Mouse (Mus musculus) mouse trophoblast stem cell (cell line): ENCODE measurements around the gene Ttll13.

ENCODE experiments used
- in situ Hi-C, 2 experiments: fragments of 300-500 bp; cut with MseI, MboI; formaldehyde crosslinking; loops; 2 replicates in 1 of 2; 3 replicates in 1 of 2; pipeline ENCODE4 v1.15.1; 2025

The Ttll13 gene

GRCm38 (mm10) chr7:80267764-80268163 lies 21.6 kb downstream of the Ttll13 start:
- in situ Hi-C loops, result no loop called here

GRCm38 (mm10) chr7:80268897-80269750 lies 22.9 kb downstream of the Ttll13 start, which contains the start of gene Vps33b:
Gene Vps33b, plus strand, starts transcription at chr7:80269649.
- in situ Hi-C loops, result no loop called here

GRCm38 (mm10) chr7:80269751-80270255 lies 23.6 kb downstream of the Ttll13 start:
- in situ Hi-C loops, result no loop called here

DNA sequence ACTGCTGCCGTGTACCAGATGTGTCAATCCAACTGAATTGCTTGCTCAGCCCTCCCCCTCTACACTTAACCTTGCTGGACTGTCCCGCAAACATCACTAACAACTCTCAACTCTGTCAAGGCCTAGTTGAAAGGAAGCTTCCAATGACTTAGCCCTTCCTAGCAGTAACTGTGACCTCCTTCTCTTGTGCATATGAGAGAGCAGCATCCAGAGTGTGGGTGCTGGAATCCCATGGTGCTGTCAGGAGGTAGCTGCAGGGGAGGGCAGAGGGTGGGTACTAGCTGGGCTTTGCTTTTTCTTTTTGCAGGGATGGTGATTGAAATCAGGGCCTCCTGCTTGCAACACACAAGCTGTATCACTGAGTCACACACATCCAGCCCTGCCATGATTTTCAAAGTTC lies 27.3 kb downstream of the Ttll13 start:
- in situ Hi-C loops, result no loop called here

DNA sequence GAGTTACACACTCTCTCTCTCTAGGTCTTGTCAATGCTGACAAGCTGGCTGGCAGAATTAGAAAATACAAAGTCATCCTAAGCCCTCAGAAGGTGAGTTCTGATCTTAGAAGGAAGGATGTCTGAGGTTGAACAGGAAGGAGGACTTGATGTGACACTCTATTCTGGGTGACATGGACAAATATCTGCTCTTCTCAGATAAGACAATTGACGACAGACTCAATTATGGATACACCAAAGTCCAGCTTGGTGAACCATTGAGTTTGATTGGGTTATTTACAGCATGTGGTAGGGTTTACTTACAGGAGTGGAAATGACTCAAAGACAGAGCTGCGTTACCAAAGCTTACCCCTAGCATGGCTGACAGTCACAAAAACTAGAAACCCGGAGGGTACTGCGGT lies 30.2 kb downstream of the Ttll13 start:
- in situ Hi-C loops, result no loop called here

DNA sequence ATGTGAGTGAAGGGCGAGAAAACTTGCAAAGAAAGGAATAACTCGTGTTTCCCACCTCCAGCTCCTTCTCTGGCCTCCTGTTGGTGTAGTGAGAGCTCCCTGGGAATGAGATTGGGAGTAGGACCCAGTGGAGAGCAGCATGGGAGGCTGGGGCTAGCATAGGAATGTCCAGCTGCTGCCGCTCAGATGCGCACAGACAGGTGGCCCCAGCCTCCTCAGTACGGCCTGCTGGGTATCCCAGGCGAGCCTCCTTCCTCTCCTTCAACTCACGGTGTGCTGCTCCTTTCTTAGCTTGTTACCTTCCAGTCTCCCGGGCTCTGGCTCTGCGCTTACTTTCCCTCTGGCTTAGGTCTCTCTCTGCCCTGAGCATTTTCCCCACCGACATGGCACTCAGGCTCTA lies 33.9 kb downstream of the Ttll13 start:
- in situ Hi-C loops, result no loop called here

DNA sequence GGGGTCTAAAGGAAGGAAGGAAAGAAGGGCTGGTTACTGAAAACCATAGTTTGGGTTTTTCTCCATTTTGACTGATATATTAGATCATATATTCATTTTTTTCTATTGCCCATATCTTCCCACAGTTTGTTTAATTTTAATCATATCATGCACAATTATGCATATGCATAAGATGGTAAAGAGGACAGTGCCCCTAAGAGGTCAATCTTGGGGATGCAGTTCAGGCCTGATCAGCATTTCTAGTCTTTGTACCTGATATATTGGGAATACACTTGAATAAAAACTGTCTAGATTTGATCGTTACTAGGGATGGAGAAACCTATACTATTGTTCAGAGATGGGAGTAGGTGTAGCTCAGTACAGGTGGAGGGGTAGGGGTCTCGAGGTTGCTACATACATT lies 34.8 kb downstream of the Ttll13 start:
- in situ Hi-C loops, result no loop called here

GRCm38 (mm10) chr7:80281646-80282045 lies 35.5 kb downstream of the Ttll13 start:
- in situ Hi-C loops, result no loop called here

- in situ Hi-C loops, result no loop called here
Observed at GRCm38 (mm10) chr7:80283226-80283918, 37.2 kb downstream of the Ttll13 start.

DNA sequence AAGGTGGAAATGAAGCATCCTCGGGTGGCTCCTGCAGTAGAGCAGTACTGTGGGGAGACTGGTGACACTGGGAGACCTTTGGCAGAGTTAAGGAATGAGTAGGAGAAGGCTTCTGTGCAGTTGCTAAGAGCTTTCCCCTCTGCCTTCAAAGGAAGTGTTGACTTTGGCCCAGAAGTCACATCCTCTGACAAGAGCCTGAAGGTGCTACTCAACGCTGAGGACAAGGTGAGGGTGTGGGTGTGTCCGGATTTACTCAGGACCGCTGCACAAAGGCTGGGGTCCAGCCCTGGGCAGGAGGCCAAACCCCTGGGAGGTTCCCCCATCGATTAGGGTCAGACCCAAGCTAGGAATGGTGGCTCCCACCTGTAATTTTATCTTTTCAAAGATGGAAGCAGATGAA lies 38.2 kb downstream of the Ttll13 start:
- in situ Hi-C loops, result no loop called here

GRCm38 (mm10) chr7:80285725-80286124 lies 39.5 kb downstream of the Ttll13 start:
- in situ Hi-C loops, result no loop called here

DNA sequence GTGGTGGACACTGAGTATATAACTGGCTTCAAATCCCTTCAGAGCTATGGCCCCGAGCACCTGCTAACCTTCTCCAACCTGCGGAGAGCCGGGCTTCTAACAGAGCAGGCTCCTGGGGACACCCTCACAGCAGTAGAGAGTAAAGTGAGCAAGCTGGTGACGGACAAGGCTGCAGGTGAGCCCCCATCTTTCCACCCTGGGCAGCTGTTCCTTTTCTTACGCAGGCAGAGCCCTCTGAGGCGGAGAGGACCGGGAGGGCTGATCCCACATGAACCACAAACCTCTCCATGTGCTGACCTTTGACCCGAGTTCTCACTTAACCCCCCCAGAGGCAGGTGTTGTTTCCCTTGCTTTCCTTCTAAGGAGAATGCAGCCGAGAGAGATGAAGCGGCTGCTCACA lies 41.6 kb downstream of the Ttll13 start:
- in situ Hi-C loops, result no loop called here

DNA sequence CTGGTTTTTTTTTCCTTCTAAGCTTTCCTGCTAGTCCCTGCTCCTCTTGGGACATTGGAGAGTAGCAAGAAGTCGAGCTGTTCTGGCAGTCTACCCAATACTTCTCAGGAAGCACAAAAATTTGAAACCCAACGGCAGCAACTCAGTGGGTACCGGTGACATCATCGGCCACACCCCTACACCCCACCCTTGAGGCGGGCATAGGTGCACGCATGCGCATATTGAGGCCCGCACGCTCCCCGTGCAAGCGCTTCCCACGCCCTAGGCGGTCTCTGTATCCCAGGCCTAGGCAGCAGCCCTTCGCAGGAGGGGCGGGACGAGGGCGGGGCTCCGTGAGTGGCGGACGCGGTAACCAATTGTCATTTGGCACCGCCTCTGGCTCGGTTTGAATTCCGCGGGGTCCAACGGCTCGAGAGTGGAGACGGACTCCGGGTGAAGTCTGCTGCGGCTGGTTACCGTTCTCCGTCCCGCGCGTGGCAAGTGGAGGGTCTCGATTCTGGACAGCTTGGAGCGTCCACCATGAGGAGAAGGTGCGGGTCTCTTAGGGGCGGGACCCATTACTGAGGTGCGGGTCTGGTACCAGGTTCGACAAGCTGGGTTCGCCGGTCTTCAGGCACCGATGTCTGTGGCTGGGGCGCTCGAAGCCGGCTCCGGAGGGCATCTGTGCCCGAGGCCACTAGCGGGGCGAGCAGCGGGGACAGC lies 48.0 kb downstream of the Ttll13 start, which contains the start of gene Prc1:
Gene Prc1 (plus strand): TSS at position 389 of the 702 bp plus-strand sequence.
- in situ Hi-C loops, result no loop called here

- in situ Hi-C loops, result no loop called here
Observed at GRCm38 (mm10) chr7:80294764-80295648, 48.8 kb downstream of the Ttll13 start.

DNA sequence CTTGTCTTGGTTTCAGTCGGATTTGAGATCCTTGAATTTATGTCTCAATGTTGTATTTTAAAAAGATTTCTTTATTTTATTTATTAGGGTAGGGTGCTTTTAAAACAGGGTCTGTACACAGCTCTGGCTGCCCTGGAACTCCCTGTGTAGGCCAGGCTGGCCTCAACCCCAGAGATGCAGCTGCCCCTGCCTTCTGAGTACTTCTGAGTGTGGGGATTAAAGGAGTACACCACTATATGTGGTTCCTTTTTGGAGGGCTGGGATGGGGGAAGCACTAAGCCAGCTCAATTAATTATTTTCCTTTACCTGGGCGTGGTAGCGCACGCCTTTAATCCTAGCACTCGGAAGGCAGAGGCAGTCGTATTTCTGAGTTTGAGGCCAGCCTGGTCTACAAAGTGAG lies 50.3 kb downstream of the Ttll13 start:
- in situ Hi-C loops, result no loop called here

DNA sequence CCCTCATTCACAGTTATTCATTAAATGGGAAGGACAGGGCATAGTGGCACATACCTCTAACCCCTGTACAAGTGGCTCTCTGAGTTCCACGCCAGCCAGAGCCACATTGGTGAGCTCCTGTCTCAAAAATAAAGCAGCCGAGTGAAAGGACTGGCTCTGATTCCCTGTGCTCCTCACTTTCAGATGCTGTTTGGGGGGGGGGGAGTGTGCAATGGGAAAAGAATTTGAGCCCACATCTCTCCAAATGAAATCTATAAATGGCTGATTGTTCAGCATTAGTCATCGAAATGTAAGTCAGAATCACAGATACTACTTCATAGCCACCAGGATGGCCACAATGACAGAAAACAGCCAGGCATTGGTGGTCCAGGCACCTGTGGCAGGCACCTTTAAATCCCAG lies 50.9 kb downstream of the Ttll13 start:
- in situ Hi-C loops, result no loop called here

GRCm38 (mm10) chr7:80298754-80299153 lies 52.6 kb downstream of the Ttll13 start:
- in situ Hi-C loops, result no loop called here

- in situ Hi-C loops, result no loop called here
Observed at GRCm38 (mm10) chr7:80299568-80299967, 53.4 kb downstream of the Ttll13 start.

GRCm38 (mm10) chr7:80301522-80301921 lies 55.3 kb downstream of the Ttll13 start:
- in situ Hi-C loops, result no loop called here

DNA sequence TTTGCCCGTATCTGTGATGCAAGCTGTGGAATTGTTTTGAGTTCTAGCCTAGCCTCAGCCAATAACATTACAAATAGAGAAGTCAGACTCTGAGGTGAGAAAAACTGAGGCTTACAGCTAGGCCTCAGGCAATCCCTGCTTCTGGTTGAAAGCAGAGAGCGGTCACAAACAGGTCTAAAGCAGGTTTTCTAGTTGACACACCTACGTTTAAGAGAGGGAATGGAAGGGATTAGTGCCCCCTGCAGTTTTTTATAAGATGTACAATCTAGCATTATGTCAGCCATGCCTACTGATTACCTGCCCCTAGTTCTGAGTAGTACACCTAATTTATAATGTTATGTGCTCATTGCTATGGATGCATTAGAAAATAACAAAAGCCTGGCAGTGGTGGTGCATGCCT lies 61.6 kb downstream of the Ttll13 start:
- in situ Hi-C loops, result no loop called here
